Mouse (Mus musculus) kidney, adult 2 months (tissue): ENCODE measurements at regions not wholly inside any gene's neighbourhood (a gene's known extent, or its start where the extent isn't known, plus 50 kb on each side); places are given as distances from the start of the nearest gene placed in this dataset.

Experiments used
- CTCF ChIP-seq: fragments of 200-500 bp; conservative IDR thresholded peaks from 2 replicates; pipeline ENCODE4 v1.5.1; 2011; ENCODE audit warnings: low read depth, mild to moderate bottlenecking, control low read depth, low read length, moderate library complexity, mixed read lengths; ENCODE audit not compliant: insufficient read depth, insufficient read length
- POLR2A ChIP-seq: fragments of 200-500 bp; IDR thresholded peaks from one replicate; pipeline ENCODE4 v1.6.1; 2011; ENCODE audit warnings: low read depth, low read length, control low read depth

GRCm38 (mm10) chr9:93044298-93044912 lies 502.4 kb downstream of the Plod2 start:
- TF ChIP-seq POLR2A = no peak
- TF ChIP-seq CTCF = no peak
